Mouse (Mus musculus) bone marrow macrophage, adult 2 months (primary cell): ENCODE results near the gene Ufc1. TPM values are rescaled to one million over a fixed set of nuclear protein-coding genes. Genes with fewer than 3 reads are reported as not detected.

Experiments used
- H3K27ac ChIP-seq: 2 replicates; pipeline ENCODE4 v1.5.1; 2012; ENCODE audit warnings: low read depth, low read length; ENCODE audit not compliant: insufficient read depth
- H3K4me1 ChIP-seq: 2 replicates; pipeline ENCODE4 v1.6.1; 2012; ENCODE audit warnings: low read length; ENCODE audit not compliant: control insufficient read depth, insufficient read depth
- H3K4me3 ChIP-seq: 2 replicates; pipeline ENCODE4 v1.5.1; 2012; ENCODE audit warnings: mild to moderate bottlenecking, low read length, moderate library complexity; ENCODE audit not compliant: insufficient read depth
- CTCF ChIP-seq: IDR thresholded peaks from 2 replicates; pipeline ENCODE4 v1.5.1; 2012; ENCODE audit warnings: low read depth, mild to moderate bottlenecking, low read length, moderate library complexity
- POLR2A ChIP-seq: IDR thresholded peaks from 2 replicates; pipeline ENCODE4 v1.6.1; 2012; ENCODE audit warnings: mild to moderate bottlenecking, low read depth, low read length, borderline replicate concordance
- polyA plus RNA-seq: library from polyadenylated mRNA; stranded (reverse); fragments of >200 nt; gene quantifications from 2 replicates; pipeline ENCODE4 v1.2.4, GENCODE M21; 2012; ENCODE audit not compliant: missing spikeins, insufficient read depth, insufficient read length

Ufc1 gene
- polyA plus RNA-seq, 1 experiment: 97.2 TPM

GRCm38 (mm10) chr1:171262594-171263130 is 32.2 kb downstream of the Ufc1 start:
- H3K4me1 ChIP-seq: peaks cover 30% of the 10 kb centered on the region
- TF ChIP-seq POLR2A (no peak), CTCF (no peak)
- peak overlapping the region; percentile 34 for H3K4me3 ChIP-seq
- peak overlapping the region; percentile 69 for H3K27ac ChIP-seq

DNA sequence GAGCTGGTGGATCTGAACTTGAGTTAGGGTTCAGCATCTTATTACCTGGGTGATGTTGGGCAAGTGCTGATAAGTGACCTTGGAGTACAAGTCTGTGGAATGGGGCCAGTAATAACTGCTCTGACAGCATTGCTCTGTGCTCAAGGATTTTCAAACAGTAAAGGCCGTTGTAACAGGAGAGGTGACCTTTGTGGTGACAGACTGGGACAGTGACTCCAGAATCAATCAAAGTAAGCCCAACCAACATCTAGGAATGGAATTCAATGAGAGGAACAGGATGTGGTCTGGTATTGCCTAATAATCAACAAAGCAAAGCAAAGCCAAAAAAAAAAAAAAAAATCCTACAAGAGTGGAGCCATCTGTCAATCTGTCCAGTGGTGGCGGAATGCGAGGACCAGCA is 34.5 kb downstream of the Ufc1 start:
- TF ChIP-seq POLR2A: no peak
- TF ChIP-seq CTCF: no peak
- H3K4me1 ChIP-seq: peaks cover 28% of the 10 kb centered on the region
- H3K4me3 ChIP-seq: no peak overlapping the region
- no peak overlapping the region for H3K27ac ChIP-seq

- peaks cover 26% of the 10 kb centered on the region for H3K4me1 ChIP-seq
- no peak overlapping the region for H3K4me3 ChIP-seq
- TF ChIP-seq CTCF: no peak
- no peak for TF ChIP-seq POLR2A
- H3K27ac ChIP-seq: no peak overlapping the region
Observed at GRCm38 (mm10) chr1:171258921-171259320, 35.9 kb downstream of the Ufc1 start.

DNA sequence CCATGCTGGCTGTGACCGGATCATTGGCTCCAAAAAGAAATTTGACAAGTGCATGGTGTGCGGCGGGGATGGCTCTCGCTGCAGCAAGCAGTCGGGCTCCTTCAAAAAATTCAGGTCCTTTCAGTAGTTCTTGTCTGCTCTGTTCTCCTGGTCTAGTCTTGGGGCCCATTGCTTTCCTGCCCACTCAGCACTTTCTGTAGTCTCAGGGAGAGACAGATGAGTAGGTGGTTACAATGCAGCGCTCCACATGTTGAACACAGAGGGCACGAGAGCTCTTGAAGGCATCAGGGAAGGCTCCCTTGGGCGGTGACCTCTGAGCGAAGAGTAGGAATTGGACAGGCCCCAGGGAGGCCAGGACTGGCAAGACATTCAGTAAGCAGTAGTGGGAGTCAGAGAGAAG is 37.0 kb downstream of the Ufc1 start:
- no peak overlapping the region for H3K4me3 ChIP-seq
- H3K27ac ChIP-seq: no peak overlapping the region
- peaks cover 22% of the 10 kb centered on the region for H3K4me1 ChIP-seq
- no peak for TF ChIP-seq CTCF
- TF ChIP-seq POLR2A: no peak

DNA sequence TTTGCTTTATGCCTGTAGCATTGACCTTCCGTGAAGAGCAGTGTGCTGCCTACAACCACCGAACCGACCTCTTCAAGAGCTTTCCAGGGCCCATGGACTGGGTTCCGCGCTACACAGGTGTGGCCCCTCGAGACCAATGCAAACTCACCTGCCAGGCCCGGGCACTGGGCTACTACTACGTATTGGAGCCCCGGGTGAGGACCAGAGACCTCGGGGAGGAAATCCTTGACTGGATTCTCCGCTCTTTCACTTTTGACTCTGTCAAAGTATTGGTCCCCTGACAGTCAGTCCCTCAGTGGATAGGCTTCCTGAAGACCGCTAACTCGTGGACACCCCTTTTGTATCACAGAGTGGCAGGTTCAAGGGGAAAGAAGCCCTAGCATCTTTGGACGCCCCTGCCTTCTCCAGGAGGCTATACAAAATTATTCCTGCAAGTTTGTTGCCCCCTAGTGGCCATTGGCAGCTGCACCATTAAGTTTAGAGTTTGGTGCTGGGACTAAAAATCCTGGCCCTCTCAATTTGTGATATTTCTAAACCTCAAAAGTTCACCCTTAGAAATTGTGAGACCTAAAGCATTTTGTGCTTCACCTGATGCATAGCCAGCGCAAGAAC is 37.8 kb downstream of the Ufc1 start:
- peaks cover 19% of the 10 kb centered on the region for H3K4me1 ChIP-seq
- no peak for TF ChIP-seq POLR2A
- TF ChIP-seq CTCF: peak; percentile 58
- H3K4me3 ChIP-seq: no peak overlapping the region
- H3K27ac ChIP-seq: no peak overlapping the region

- Histone ChIP-seq H3K27ac (no peak overlapping the region), H3K4me3 (no peak overlapping the region), H3K4me1 (peaks cover 15% of the 10 kb centered on the region)
- no peak for TF ChIP-seq POLR2A
- TF ChIP-seq CTCF: no peak
Observed at GRCm38 (mm10) chr1:171256095-171256818, 38.6 kb downstream of the Ufc1 start.

GRCm38 (mm10) chr1:171252415-171252814 is 42.4 kb downstream of the Ufc1 start:
- TF ChIP-seq POLR2A: no peak
- TF ChIP-seq CTCF: no peak
- Histone ChIP-seq H3K4me3 (no peak overlapping the region), H3K4me1 (peaks cover 30% of the 10 kb centered on the region), H3K27ac (no peak overlapping the region)

DNA sequence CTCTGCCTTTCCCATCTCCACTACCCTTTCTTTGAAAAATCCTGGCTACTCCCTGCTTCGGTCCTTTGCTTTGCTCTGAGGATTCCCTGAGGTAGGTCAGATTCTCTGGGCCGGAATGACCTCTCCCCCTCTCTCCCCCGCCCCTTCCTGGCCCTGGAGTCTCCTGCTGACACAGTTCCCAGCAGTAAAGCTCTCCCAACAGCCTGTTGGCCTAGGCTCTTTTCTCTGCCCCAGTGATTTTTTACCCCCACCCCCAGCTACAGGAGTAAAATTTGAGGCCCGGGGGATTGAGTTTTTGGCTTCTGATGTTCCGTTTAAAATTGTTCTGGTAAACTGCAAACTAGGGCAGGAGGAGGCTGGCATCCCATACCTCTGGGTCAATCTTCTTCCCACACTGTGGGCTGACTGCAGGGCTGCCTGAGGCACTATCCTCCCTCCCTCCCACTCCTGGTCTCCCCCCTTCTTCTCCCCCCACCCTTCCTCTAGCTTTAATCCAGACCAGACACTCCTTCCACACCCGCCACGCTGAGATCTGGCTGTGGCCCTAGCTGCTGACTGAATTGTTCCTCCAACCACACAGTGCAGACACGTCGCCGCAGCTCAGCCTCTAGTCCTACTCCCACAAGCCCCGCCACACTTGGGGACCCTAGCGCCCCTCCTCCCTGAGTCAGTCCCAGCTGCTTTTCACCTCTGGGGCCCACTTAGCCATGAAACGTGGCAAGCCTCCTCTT is 43.1 kb downstream of the Ufc1 start:
- Histone ChIP-seq H3K4me3 (no peak overlapping the region), H3K27ac (no peak overlapping the region), H3K4me1 (peaks cover 30% of the 10 kb centered on the region)
- TF ChIP-seq CTCF (no peak), POLR2A (no peak)

GRCm38 (mm10) chr1:171250680-171251593 is 43.9 kb downstream of the Ufc1 start, which contains the start of gene Ndufs2:
Gene Ndufs2 (minus strand): TSS chr1:171251388.
- Histone ChIP-seq H3K4me3 (no peak within 1 kb of the TSS), H3K27ac (no peak within 1 kb of the TSS), H3K4me1 (peaks cover 34% of the 10 kb centered on the region)
- no peak for TF ChIP-seq POLR2A
